Mouse (Mus musculus) testis, adult 2 months (tissue): ENCODE results near the gene Gdf11.

Experiments used
- CTCF ChIP-seq: fragments of 200-500 bp; IDR thresholded peaks from 2 replicates; pipeline ENCODE4 v1.5.1; 2012; ENCODE audit warnings: low read depth, mild to moderate bottlenecking, inconsistent platforms, low read length, moderate library complexity; ENCODE audit not compliant: control insufficient read depth, insufficient read depth, insufficient replicate concordance
- POLR2A ChIP-seq: fragments of 200-500 bp; IDR thresholded peaks from 2 replicates; pipeline ENCODE4 v1.6.1; 2012; ENCODE audit warnings: low read depth, mild to moderate bottlenecking, inconsistent platforms, low read length, moderate library complexity; ENCODE audit not compliant: control insufficient read depth

DNA sequence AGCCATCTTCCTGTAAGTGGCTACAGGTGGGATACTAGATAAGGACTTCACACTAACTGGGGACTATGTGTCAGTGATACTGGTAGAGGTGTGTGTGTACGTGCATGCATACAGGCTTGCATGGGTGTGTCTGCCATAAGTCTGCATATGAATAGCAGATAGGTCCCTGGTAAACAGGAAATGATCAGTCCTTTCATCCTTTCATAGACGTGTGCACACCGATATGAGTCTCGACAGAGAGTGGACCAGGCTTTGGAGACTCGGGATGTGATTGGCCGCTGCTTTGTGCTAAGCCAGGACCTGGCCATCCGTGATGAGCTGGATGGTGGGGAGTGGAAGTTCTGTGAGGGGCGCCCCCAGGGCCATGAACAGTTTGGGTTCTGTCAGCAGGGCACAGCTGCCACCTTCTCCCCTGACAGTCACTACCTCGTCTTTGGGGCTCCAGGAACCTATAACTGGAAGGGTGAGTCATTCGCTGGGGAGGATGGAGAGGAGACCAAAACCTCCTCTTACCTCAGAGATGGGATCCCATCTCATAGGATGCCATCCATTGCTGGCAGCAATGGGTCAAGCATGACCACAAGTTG is 49.0 kb upstream of the Gdf11 start:
- TF ChIP-seq CTCF (no peak), POLR2A (no peak)
